Mouse (Mus musculus) cerebellum, adult 9-11 months (tissue): Measurements from ENCODE around the gene Chmp6.

ENCODE experiments used
- DNase-seq: peaks from one replicate; pipeline ENCODE4 v3.0.0; 2022

Chmp6 gene

GRCm38 (mm10) chr11:119965053-119965452, 51.8 kb downstream of the Chmp6 start:
- DNase-seq, result no peak

- no peak for DNase-seq
Observed at GRCm38 (mm10) chr11:119966294-119966693, 53.1 kb downstream of the Chmp6 start.

- no peak for DNase-seq
Observed at GRCm38 (mm10) chr11:119967401-119967800, 54.2 kb downstream of the Chmp6 start.

GRCm38 (mm10) chr11:119967892-119968291, 54.7 kb downstream of the Chmp6 start:
- no peak for DNase-seq
